Mouse (Mus musculus) hindbrain, embryonic 15.5 days (tissue): ENCODE results near the gene Kmt5c. TPM values are rescaled to one million over a fixed set of nuclear protein-coding genes. Genes with fewer than 3 reads are reported as not detected.
A peak's percentile ranks its signal among the peaks of the same experiment; 100 is the strongest.

Experiments
- ATAC-seq: fragments of 200-750 bp; cut with Nextera tagmentation; 2 replicates; pipeline ENCODE4 v1.8.0; 2017; ENCODE audit warnings: low read depth, moderate number of reproducible peaks, moderate TSS enrichment; ENCODE audit not compliant: low FRiP score
- H3K27ac ChIP-seq: fragments of 300-500 bp; sonication (generic); replicated peaks from 2 replicates; pipeline ENCODE4 v1.5.1; 2015; ENCODE audit warnings: mild to moderate bottlenecking, inconsistent platforms
- H3K27me3 ChIP-seq: fragments of 300-500 bp; sonication (generic); 2 replicates; pipeline ENCODE4 v1.6.1; 2015; ENCODE audit warnings: control low read depth, inconsistent platforms
- H3K36me3 ChIP-seq: fragments of 300-500 bp; sonication (generic); 2 replicates; pipeline ENCODE4 v1.6.1; 2015; ENCODE audit warnings: control low read depth, inconsistent platforms
- H3K4me1 ChIP-seq: fragments of 300-500 bp; sonication (generic); replicated peaks from 2 replicates; pipeline ENCODE4 v1.6.1; 2015; ENCODE audit warnings: control low read depth, inconsistent platforms
- H3K4me2 ChIP-seq: fragments of 300-500 bp; sonication (generic); 2 replicates; pipeline ENCODE4 v1.6.1; 2015; ENCODE audit warnings: moderate library complexity, mild to moderate bottlenecking, inconsistent platforms
- H3K4me3 ChIP-seq: fragments of 300-500 bp; sonication (generic); 2 replicates; pipeline ENCODE4 v1.5.1; 2015; ENCODE audit warnings: mild to moderate bottlenecking, inconsistent platforms
- H3K9ac ChIP-seq: fragments of 300-500 bp; sonication (generic); 2 replicates; pipeline ENCODE4 v1.6.1; 2015; ENCODE audit warnings: inconsistent platforms
- H3K9me3 ChIP-seq: fragments of 300-500 bp; sonication (generic); 2 replicates; pipeline ENCODE4 v1.6.1; 2016; ENCODE audit warnings: control low read depth, inconsistent platforms
- WGBS: fragments of 180-500 bp; shearing (Covaris S2); methylation state at CpG from one replicate; pipeline ENCODE4 v1.1.7; 2015; 5-methylcytosine and 5-hydroxymethylcytosine counted together
- polyA plus RNA-seq: library from polyadenylated mRNA; unstranded; fragments of >200 nt; fragmentation: Nextera tagmentation; extraction: Ambion mirVana; gene quantifications from 2 replicates; pipeline ENCODE4 v1.2.1, GENCODE M21; 2015

Kmt5c gene
- polyA plus RNA-seq, 1 experiment from 2014 or later = 61.8 TPM

DNA sequence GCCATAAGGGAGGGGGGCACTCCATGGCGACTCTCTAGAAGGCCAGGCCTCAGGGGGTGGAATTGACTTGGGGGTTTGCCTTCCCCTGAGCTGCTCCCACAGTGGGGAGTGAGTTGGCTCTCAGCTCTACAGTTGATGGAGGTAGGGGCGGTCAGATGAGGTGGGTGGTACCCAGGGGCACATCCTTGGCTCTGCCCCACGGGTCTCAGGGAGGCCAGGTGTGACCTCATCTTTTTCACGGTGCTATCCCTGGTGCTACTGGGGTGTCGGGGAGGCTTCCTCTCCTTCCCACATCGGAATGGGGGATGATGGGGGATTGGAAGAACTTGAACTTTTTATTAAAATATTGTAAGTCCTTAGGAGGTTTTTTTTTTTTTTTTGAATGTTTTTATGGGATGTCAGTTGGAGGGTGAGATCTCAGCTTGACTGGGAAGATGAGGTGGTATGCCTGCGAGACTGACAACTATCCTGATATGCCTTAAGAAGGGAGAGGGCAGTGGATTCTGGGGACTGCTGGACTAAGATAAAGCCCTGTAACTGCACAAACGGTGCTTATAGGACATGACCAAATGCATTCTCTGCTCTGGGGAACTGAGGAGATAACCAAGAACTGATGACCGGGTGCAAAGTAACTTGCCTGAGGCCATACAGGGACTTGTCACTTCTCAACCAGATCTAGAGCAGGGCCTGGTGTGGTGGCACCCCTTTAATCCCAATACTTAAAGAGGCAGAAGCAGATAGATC lies 7.4 kb downstream of the Kmt5c start:
- Histone ChIP-seq H3K9me3 (no peaks in the 10 kb centered on the region), H3K27ac (no peak overlapping the region), H3K27me3 (no peaks in the 10 kb centered on the region), H3K4me3 (no peak overlapping the region), H3K36me3 (peaks cover 8% of the 10 kb centered on the region; the same call in 1 of the 2 replicates), H3K4me1 (peaks cover 13% of the 10 kb centered on the region), H3K4me2 (no peak overlapping the region), H3K9ac (no peak overlapping the region)
- no peak for ATAC-seq
- 76% methylated on average over 9 of the region's 9 CpGs for WGBS

- no peaks in the 10 kb centered on the region for H3K9me3 ChIP-seq
- no peak overlapping the region for H3K4me3 ChIP-seq
- H3K36me3 ChIP-seq = peaks cover 8% of the 10 kb centered on the region; the same call in 1 of the 2 replicates
- no peak overlapping the region for H3K27ac ChIP-seq
- 80% methylated on average over 4 of the region's 4 CpGs for WGBS
- H3K4me2 ChIP-seq = no peak overlapping the region
- no peak for ATAC-seq
- peaks cover 17% of the 10 kb centered on the region for H3K4me1 ChIP-seq
- H3K9ac ChIP-seq = no peak overlapping the region
- no peaks in the 10 kb centered on the region for H3K27me3 ChIP-seq
Observed at GRCm38 (mm10) chr7:4748321-4748720, 8.4 kb downstream of the Kmt5c start.

DNA sequence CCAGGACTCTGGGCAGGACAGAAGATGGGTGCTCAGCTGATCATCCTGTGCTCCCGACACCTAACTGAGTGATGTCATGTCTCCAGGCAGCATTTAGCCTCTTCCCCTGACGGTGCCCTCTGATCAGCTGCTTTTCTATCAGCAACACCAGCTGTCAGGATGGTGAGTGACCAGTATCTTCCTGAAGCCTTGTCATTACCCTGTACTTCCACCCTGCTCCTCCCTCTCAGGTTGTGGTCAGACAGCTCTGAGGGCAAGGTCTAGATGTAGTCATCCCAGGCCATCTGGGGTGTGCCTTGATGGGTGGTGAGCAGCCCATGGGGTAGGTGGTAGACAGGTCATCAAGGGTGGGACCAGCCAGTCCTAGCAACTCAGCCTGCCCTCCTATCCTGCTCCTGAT lies 9.3 kb downstream of the Kmt5c start:
- WGBS = 90% methylated on average over 2 of the region's 2 CpGs

DNA sequence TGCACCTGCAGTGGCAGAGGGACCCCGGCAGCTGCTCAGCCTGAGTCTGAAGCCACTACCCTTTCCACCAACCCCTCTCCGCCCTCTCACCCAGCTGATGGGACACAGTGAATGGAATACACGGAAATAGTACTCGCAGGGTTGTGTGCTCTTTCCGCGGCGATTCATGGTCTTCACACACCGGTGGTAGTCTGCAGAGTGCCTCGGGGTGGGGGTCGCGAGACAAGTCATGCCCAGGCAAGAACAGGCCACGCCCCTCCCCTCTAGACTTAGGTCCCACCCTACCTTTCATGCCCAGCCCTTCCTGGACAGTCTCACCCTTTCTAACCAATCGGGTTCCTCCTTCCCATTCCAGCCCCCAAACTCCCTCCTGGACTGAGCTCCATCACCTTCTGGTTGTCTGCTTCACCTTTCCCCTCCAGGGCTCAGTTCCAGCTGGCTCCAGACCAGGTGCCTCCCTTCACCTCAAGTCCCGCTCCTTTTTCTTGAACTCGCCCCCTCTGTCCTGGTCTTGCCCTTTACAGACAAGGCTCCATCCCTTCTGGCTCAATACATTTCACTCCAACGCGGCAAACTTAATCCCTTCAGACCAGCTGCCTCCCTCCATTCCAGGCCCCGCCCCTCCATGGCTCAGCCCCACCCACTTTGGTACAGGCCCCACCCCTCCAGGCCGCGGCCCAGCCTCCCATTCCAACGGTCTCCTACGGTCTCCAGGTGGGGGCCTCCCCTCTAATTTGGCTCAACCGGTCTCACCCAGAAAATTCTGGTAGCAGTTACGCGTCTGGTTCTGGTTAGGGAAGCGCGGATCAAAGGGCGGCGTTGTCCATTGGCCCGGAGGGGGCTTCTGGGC lies 12.3 kb downstream of the Kmt5c start:
- H3K4me2 ChIP-seq = peak overlapping the region; percentile 64
- H3K27ac ChIP-seq = peak overlapping the region; percentile 30; the same call in 1 of the 2 replicates
- H3K36me3 ChIP-seq = no peaks in the 10 kb centered on the region
- H3K9me3 ChIP-seq = no peaks in the 10 kb centered on the region
- ATAC-seq = peak; percentile 69
- peaks cover 18% of the 10 kb centered on the region for H3K4me1 ChIP-seq
- 2% methylated on average over 30 of the region's 30 CpGs for WGBS
- no peaks in the 10 kb centered on the region for H3K27me3 ChIP-seq
- peak overlapping the region; percentile 39 for H3K4me3 ChIP-seq
- peak overlapping the region; percentile 20; the same call in 1 of the 2 replicates for H3K9ac ChIP-seq

More for the DNA sequence above, 9.3 kb downstream of the Kmt5c start:
- H3K9me3 ChIP-seq = no peaks in the 10 kb centered on the region
- peaks cover 8% of the 10 kb centered on the region; the same call in 1 of the 2 replicates for H3K36me3 ChIP-seq
- no peak overlapping the region for H3K9ac ChIP-seq
- H3K4me1 ChIP-seq = peaks cover 18% of the 10 kb centered on the region
- no peak for ATAC-seq
- no peak overlapping the region for H3K27ac ChIP-seq
- H3K4me2 ChIP-seq = no peak overlapping the region
- H3K4me3 ChIP-seq = no peak overlapping the region
- no peaks in the 10 kb centered on the region for H3K27me3 ChIP-seq

GRCm38 (mm10) chr7:4752821-4753570 lies 13.1 kb downstream of the Kmt5c start, which contains the start of gene Cox6b2:
Gene Cox6b2, minus strand, starts transcription at chr7:4753094.
- peak; percentile 95 for ATAC-seq
- Histone ChIP-seq H3K4me3 (peak within 1 kb of the TSS; percentile 39), H3K4me1 (peaks cover 18% of the 10 kb centered on the region), H3K36me3 (no peaks in the 10 kb centered on the region), H3K4me2 (peak within 1 kb of the TSS; percentile 64), H3K9ac (peak within 1 kb of the TSS; percentile 27; the same call in 1 of the 2 replicates), H3K9me3 (no peaks in the 10 kb centered on the region), H3K27me3 (no peaks in the 10 kb centered on the region), H3K27ac (peak within 1 kb of the TSS; percentile 30; the same call in 1 of the 2 replicates)
- 5% methylated on average over 24 of the region's 24 CpGs for WGBS

DNA sequence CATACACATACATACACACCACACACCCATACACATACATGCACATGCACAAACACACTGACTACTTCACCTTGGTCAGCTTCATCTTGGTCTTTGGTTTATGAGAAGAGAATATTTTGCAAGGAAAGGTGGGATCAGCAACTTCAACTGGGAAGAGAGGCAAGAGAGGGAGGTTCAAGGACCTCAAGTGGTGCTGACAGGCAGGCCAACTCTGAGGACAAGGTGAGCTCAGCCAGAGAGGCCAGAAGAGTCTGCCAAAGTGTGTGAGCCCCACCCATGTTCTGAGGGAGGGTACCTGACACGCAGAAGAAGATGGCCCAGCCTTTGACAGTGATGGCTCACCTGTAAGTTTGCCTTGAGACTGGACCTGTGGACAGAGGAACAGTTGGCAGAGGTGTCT lies 19.8 kb downstream of the Kmt5c start:
- H3K27me3 ChIP-seq = no peaks in the 10 kb centered on the region
- no peak overlapping the region for H3K27ac ChIP-seq
- H3K36me3 ChIP-seq = no peaks in the 10 kb centered on the region
- no peak overlapping the region for H3K9ac ChIP-seq
- no peak for ATAC-seq
- WGBS = 44% methylated on average over 1 of the region's 1 CpGs
- no peaks in the 10 kb centered on the region for H3K9me3 ChIP-seq
- no peaks in the 10 kb centered on the region for H3K4me1 ChIP-seq
- no peak overlapping the region for H3K4me3 ChIP-seq
- no peak overlapping the region for H3K4me2 ChIP-seq

DNA sequence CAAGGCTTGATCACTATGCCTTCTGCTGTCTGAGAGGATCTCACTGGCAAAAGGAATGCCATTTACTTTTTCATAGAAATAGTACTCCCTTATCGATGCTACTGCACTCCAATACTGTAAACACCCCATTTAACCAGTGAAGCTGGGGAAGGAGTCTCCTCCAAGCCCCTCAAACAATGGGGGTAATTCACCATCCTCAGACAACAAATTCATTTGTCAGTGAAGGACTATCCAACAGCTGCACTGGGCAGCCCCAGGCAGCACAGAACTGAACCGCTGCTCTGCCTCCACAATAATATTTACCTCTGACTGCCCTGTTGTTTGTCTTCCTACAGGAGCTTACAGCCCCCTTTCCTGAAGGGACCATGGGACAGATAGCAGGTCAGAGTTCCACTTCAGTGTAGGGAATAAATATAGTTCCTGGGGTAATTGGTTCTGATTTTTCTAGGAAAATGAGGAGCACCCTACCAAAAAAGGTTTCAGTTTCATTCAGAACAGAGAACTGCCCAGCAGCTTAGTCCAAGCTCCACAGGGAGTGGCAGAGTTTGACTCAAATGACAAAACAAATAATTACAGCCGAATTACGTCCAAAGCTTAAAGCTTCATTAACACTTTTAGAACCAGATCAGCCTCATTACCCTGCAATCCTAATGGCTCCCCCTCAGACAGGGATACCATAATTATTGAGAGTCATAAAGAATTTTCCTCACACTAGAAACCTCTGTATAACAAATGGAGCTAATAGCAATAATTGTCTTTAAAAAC lies 25.2 kb downstream of the Kmt5c start:
- ATAC-seq = no peak
- Histone ChIP-seq H3K4me1 (no peaks in the 10 kb centered on the region; the same call in 1 of the 2 replicates), H3K36me3 (no peaks in the 10 kb centered on the region), H3K4me3 (no peak overlapping the region), H3K27me3 (no peaks in the 10 kb centered on the region), H3K27ac (no peak overlapping the region), H3K9ac (no peak overlapping the region), H3K9me3 (no peaks in the 10 kb centered on the region), H3K4me2 (no peak overlapping the region)
- WGBS = 18% methylated on average over 4 of the region's 4 CpGs

- H3K9me3 ChIP-seq = no peaks in the 10 kb centered on the region
- no peak within 1 kb of the TSS for H3K4me2 ChIP-seq
- ATAC-seq = no peak
- 79% methylated on average over 4 of the region's 5 CpGs for WGBS
- H3K9ac ChIP-seq = no peak within 1 kb of the TSS
- no peak within 1 kb of the TSS for H3K27ac ChIP-seq
- no peak within 1 kb of the TSS for H3K4me3 ChIP-seq
- H3K4me1 ChIP-seq = no peaks in the 10 kb centered on the region
- peaks cover 19% of the 10 kb centered on the region for H3K27me3 ChIP-seq
- no peaks in the 10 kb centered on the region for H3K36me3 ChIP-seq
Observed at GRCm38 (mm10) chr7:4771202-4771601, 31.3 kb downstream of the Kmt5c start, which contains the start of gene Fam71e2. Gene Fam71e2, minus strand, starts transcription at chr7:4771302.

GRCm38 (mm10) chr7:4776131-4776530 lies 36.2 kb downstream of the Kmt5c start:
- H3K9me3 ChIP-seq = no peaks in the 10 kb centered on the region
- no peak overlapping the region for H3K27ac ChIP-seq
- WGBS = 54% methylated on average over 10 of the region's 10 CpGs
- no peak overlapping the region for H3K9ac ChIP-seq
- peaks cover 10% of the 10 kb centered on the region for H3K4me1 ChIP-seq
- no peak for ATAC-seq
- H3K4me2 ChIP-seq = no peak overlapping the region
- no peak overlapping the region for H3K4me3 ChIP-seq
- peaks cover 57% of the 10 kb centered on the region for H3K27me3 ChIP-seq
- H3K36me3 ChIP-seq = no peaks in the 10 kb centered on the region

- no peaks in the 10 kb centered on the region for H3K36me3 ChIP-seq
- H3K27ac ChIP-seq = no peak overlapping the region
- H3K27me3 ChIP-seq = peaks cover 57% of the 10 kb centered on the region
- H3K4me1 ChIP-seq = peaks cover 10% of the 10 kb centered on the region
- ATAC-seq = peak; percentile 73
- peak overlapping the region; percentile 34 for H3K4me3 ChIP-seq
- H3K9ac ChIP-seq = peak overlapping the region; percentile 25
- H3K4me2 ChIP-seq = peak overlapping the region; percentile 53
- 1% methylated on average over 33 of the region's 56 CpGs for WGBS
- H3K9me3 ChIP-seq = no peaks in the 10 kb centered on the region
Observed at GRCm38 (mm10) chr7:4776861-4777830, 37.2 kb downstream of the Kmt5c start.
